Mouse (Mus musculus) cortical plate, adult 2 months (tissue): ENCODE measurements around the gene Omp.

Experiments
- CTCF ChIP-seq: fragments of 200-500 bp; IDR thresholded peaks from 2 replicates; pipeline ENCODE4 v1.5.1; 2011; ENCODE audit warnings: mild to moderate bottlenecking, control low read depth, low read length; ENCODE audit not compliant: insufficient read depth; ENCODE audit errors: extremely low read depth
- POLR2A ChIP-seq: fragments of 200-500 bp; IDR thresholded peaks from 2 replicates; pipeline ENCODE4 v1.6.1; 2011; ENCODE audit warnings: mild to moderate bottlenecking, low read length, control low read depth; ENCODE audit not compliant: insufficient read depth; ENCODE audit errors: extremely low read depth

DNA sequence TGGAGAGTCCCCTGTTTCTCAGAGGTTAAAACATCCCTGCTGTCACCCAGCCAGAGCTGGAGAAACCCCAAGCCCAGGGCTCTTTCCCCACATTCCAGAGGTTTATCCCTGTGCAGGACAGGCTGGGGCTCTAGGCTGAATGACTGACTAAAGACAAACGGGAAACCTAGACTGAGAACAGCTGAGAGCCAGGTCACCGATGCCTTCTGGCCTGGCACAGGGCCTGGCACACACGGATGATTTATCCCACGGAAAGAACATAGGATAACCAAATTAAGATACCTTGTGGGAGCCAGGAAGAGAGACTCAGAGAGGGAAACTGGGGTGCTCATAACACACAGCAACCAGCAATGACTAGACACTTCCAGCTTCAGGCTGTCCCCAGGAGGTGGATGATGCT, 35.5 kb downstream of the Omp start:
- TF ChIP-seq POLR2A (no peak), CTCF (no peak)
